16 mouse cellular contexts compared by ENCODE assay signal in the genomic region with DNA sequence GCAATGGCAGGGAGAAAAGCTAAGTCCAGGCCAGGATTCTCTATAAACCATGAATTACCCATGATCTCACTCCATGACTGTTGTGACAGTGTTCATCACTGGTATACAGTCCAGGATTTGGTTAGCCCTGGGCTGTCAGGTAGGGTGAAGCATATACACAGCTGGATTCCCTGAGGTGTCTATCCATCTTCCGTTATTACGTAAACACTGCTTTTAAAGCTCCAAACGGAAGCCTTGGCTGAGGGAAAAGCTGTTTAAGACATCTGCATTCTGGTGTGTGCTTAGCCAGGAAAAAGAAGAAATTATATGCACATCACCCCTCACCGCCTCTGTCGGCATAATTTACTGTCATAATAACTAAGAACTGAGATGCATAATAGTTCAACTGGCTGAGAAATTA.
DNase-seq lines count a peak whose midpoint lies in the region; ATAC-seq and TF ChIP-seq lines count a peak whose summit lies in the region.
"Had no signal": no experiment of that assay in that cellular context is flagged by ENCODE, and none has a peak within 500 bp of the region (broad histone marks: within the 10 kb centered on the region; RNA-seq: fewer than 3 reads in every experiment).

No protein-coding gene starts in this region.

- peak; percentile 57 for ATAC-seq in forebrain, embryonic 13.5 days
- no peak for ATAC-seq in limb, embryonic 14.5 days (ENCODE audit: low FRiP score, low read depth)
- peak; percentile 52 for ATAC-seq in hindbrain, embryonic 13.5 days (ENCODE audit: low FRiP score)
- ATAC-seq in neural tube, embryonic 13.5 days (ENCODE audit: low read depth), result peak; percentile 64; the same call in 1 of the 2 replicates

- no peak for TF ChIP-seq POLR2A in limb, embryonic 14.5 days (IDR thresholded peaks at IDR 0.05; ENCODE audit: borderline replicate concordance, extremely low read depth, insufficient read depth, insufficient read length)

- peaks cover 21% of the 10 kb centered on the region for H3K4me1 ChIP-seq in forebrain, embryonic 13.5 days
- H3K4me1 ChIP-seq in forebrain, embryonic 10.5 days, result peaks cover 3% of the 10 kb centered on the region; the same call in 1 of the 2 replicates
- H3K4me1 ChIP-seq in limb, embryonic 14.5 days (ENCODE audit: control insufficient read depth, insufficient read depth, low read length), result no peaks in the 10 kb centered on the region
- H3K4me1 ChIP-seq in limb, embryonic 10.5 days, result peaks cover 9% of the 10 kb centered on the region; the same call in 1 of the 2 replicates
- peaks cover 28% of the 10 kb centered on the region for H3K4me1 ChIP-seq in hindbrain, embryonic 13.5 days (replicated peaks)
- peaks cover 31% of the 10 kb centered on the region for H3K4me1 ChIP-seq in neural tube, embryonic 13.5 days (replicated peaks)
- H3K4me1 ChIP-seq: liver, embryonic 15.5 days had no signal

- H3K4me3 ChIP-seq in forebrain, embryonic 13.5 days, result no peak overlapping the region
- H3K4me3 ChIP-seq in forebrain, embryonic 10.5 days, result no peak overlapping the region
- no peak overlapping the region for H3K4me3 ChIP-seq in limb, embryonic 14.5 days (replicated peaks; ENCODE audit: low read length)
- H3K4me3 ChIP-seq in limb, embryonic 10.5 days, result no peak overlapping the region
- H3K4me3 ChIP-seq in hindbrain, embryonic 13.5 days, result no peak overlapping the region
- H3K4me3 ChIP-seq in neural tube, embryonic 13.5 days, result no peak overlapping the region
- H3K4me3 ChIP-seq: erythroblast, embryonic 14.5 days; heart, embryonic 13.5 days; liver, embryonic 15.5 days; myocyte had no signal

- 57% methylated on average over 5 of the region's 5 CpGs for WGBS in forebrain, embryonic 13.5 days
- WGBS in forebrain, embryonic 10.5 days, result 91% methylated on average over 5 of the region's 5 CpGs
- WGBS in limb, embryonic 14.5 days, result 67% methylated on average over 5 of the region's 5 CpGs
- WGBS in limb, embryonic 10.5 days, result 84% methylated on average over 5 of the region's 5 CpGs
- WGBS in hindbrain, embryonic 13.5 days, result 62% methylated on average over 5 of the region's 5 CpGs
- WGBS in neural tube, embryonic 13.5 days, result 52% methylated on average over 5 of the region's 5 CpGs

- peaks cover 7% of the 10 kb centered on the region; the same call in 1 of the 2 replicates for H3K9me3 ChIP-seq in forebrain, embryonic 13.5 days (replicated peaks)
- H3K9me3 ChIP-seq in forebrain, embryonic 10.5 days, result peaks cover 10% of the 10 kb centered on the region; the same call in 1 of the 2 replicates
- 0 out of 2 replicates have a peak, but pooled peaks cover 2% of the 10 kb centered on the region for H3K9me3 ChIP-seq in limb, embryonic 14.5 days (ENCODE audit: control insufficient read depth, low read length)
- no peaks in the 10 kb centered on the region for H3K9me3 ChIP-seq in limb, embryonic 10.5 days (replicated peaks)
- H3K9me3 ChIP-seq in hindbrain, embryonic 13.5 days, result no peaks in the 10 kb centered on the region
- no peaks in the 10 kb centered on the region for H3K9me3 ChIP-seq in neural tube, embryonic 13.5 days
- H3K9me3 ChIP-seq: liver, embryonic 15.5 days had no signal

- no peak overlapping the region for H3K4me2 ChIP-seq in forebrain, embryonic 13.5 days
- H3K4me2 ChIP-seq in limb, embryonic 14.5 days (replicated peaks; ENCODE audit: low read depth, low read length, severe bottlenecking), result no peak overlapping the region
- no peak overlapping the region for H3K4me2 ChIP-seq in hindbrain, embryonic 13.5 days
- no peak overlapping the region for H3K4me2 ChIP-seq in neural tube, embryonic 13.5 days
- H3K4me2 ChIP-seq: heart, embryonic 13.5 days; liver, embryonic 15.5 days had no signal

- H3K27me3 ChIP-seq in forebrain, embryonic 13.5 days, result no peaks in the 10 kb centered on the region
- no peaks in the 10 kb centered on the region for H3K27me3 ChIP-seq in forebrain, embryonic 10.5 days (ENCODE audit: poor library complexity, severe bottlenecking)
- no peaks in the 10 kb centered on the region for H3K27me3 ChIP-seq in limb, embryonic 14.5 days (ENCODE audit: control insufficient read depth, insufficient read depth, low read length)
- no peaks in the 10 kb centered on the region for H3K27me3 ChIP-seq in limb, embryonic 10.5 days (ENCODE audit: low read depth, poor library complexity, severe bottlenecking)
- no peaks in the 10 kb centered on the region for H3K27me3 ChIP-seq in hindbrain, embryonic 13.5 days
- no peaks in the 10 kb centered on the region for H3K27me3 ChIP-seq in neural tube, embryonic 13.5 days
- H3K27me3 ChIP-seq: heart, embryonic 13.5 days; liver, embryonic 15.5 days had no signal

- H3K36me3 ChIP-seq in forebrain, embryonic 13.5 days (ENCODE audit: poor library complexity, severe bottlenecking), result peaks cover 34% of the 10 kb centered on the region
- peaks cover 54% of the 10 kb centered on the region for H3K36me3 ChIP-seq in forebrain, embryonic 10.5 days (replicated peaks)
- H3K36me3 ChIP-seq in limb, embryonic 14.5 days (ENCODE audit: control insufficient read depth, insufficient read depth, low read length), result peaks cover 28% of the 10 kb centered on the region
- peaks cover 43% of the 10 kb centered on the region for H3K36me3 ChIP-seq in limb, embryonic 10.5 days
- peaks cover 30% of the 10 kb centered on the region for H3K36me3 ChIP-seq in hindbrain, embryonic 13.5 days
- H3K36me3 ChIP-seq in neural tube, embryonic 13.5 days, result peaks cover 40% of the 10 kb centered on the region
- H3K36me3 ChIP-seq: liver, embryonic 15.5 days had no signal

- no peak overlapping the region for H3K9ac ChIP-seq in forebrain, embryonic 13.5 days
- no peak overlapping the region for H3K9ac ChIP-seq in limb, embryonic 14.5 days (ENCODE audit: low read depth, low read length, severe bottlenecking)
- H3K9ac ChIP-seq in hindbrain, embryonic 13.5 days, result no peak overlapping the region
- H3K9ac ChIP-seq in neural tube, embryonic 13.5 days, result peak overlapping the region; percentile 35; the same call in 1 of the 2 replicates
- H3K9ac ChIP-seq: heart, embryonic 13.5 days; liver, embryonic 15.5 days had no signal

- H3K27ac ChIP-seq in forebrain, embryonic 13.5 days, result peak overlapping the region; percentile 70
- H3K27ac ChIP-seq in forebrain, embryonic 10.5 days, result no peak overlapping the region
- H3K27ac ChIP-seq in limb, embryonic 14.5 days (replicated peaks; ENCODE audit: low read depth, low read length), result no peak overlapping the region
- H3K27ac ChIP-seq in limb, embryonic 10.5 days, result no peak overlapping the region
- peak overlapping the region; percentile 78 for H3K27ac ChIP-seq in hindbrain, embryonic 13.5 days
- peak overlapping the region; percentile 72 for H3K27ac ChIP-seq in neural tube, embryonic 13.5 days (replicated peaks)
- H3K27ac ChIP-seq: heart, embryonic 13.5 days; liver, embryonic 15.5 days had no signal

- no peak for DNase-seq in forebrain, embryonic 10.5 days (ENCODE audit: extremely low spot score, low spot score)
- peak; percentile 15 for DNase-seq in limb, embryonic 14.5 days (ENCODE audit: low spot score)
- DNase-seq in limb, embryonic 10.5 days (ENCODE audit: low spot score), result no peak
- no peak for DNase-seq in urinary bladder, postnatal 25 days (ENCODE audit: low spot score)
- no peak for DNase-seq in gastrocnemius, postnatal 4 days (ENCODE audit: low spot score in 2 of 2)
- DNase-seq: adrenal gland, postnatal 10 days; cerebellum, adult 11-12 months; left cerebral cortex, postnatal 4 days; lung, postnatal 4 days had no signal

Comparison
In these comparisons a context has a peak if more than half of its experiments do, and no peak if none do; other contexts are left out.
1. H3K27ac ChIP-seq: peak in forebrain, embryonic 13.5 days (single experiment), hindbrain, embryonic 13.5 days (single experiment) and neural tube, embryonic 13.5 days (single experiment); none in forebrain, embryonic 10.5 days (single experiment), limb, embryonic 14.5 days (single experiment) and limb, embryonic 10.5 days (single experiment).